Mouse (Mus musculus) ES-Bruce4 (cell line): ENCODE data around the gene Pkn2. TPM values are rescaled to one million over a fixed set of nuclear protein-coding genes. Genes with fewer than 3 reads are reported as not detected.

Experiments used
- H3K27ac ChIP-seq: 2 replicates; pipeline ENCODE4 v1.5.1; 2012; ENCODE audit warnings: low read length, inconsistent platforms; ENCODE audit not compliant: insufficient read depth
- H3K27me3 ChIP-seq: 2 replicates; pipeline ENCODE4 v1.6.1; 2012; ENCODE audit warnings: mild to moderate bottlenecking, low read length, inconsistent platforms; ENCODE audit not compliant: control insufficient read depth, poor library complexity, insufficient read depth, severe bottlenecking
- H3K36me3 ChIP-seq: 2 replicates; pipeline ENCODE4 v1.6.1; 2012; ENCODE audit warnings: inconsistent platforms, mild to moderate bottlenecking, low read length, moderate library complexity; ENCODE audit not compliant: control insufficient read depth, poor library complexity, insufficient read depth, severe bottlenecking
- H3K4me1 ChIP-seq: one replicate; pipeline ENCODE4 v1.8.1; 2011; ENCODE audit warnings: low read length; ENCODE audit not compliant: control insufficient read depth, insufficient read depth
- H3K4me3 ChIP-seq: 2 replicates; pipeline ENCODE4 v1.5.1; 2011; ENCODE audit warnings: low read depth, mild to moderate bottlenecking, low read length
- H3K9ac ChIP-seq: 2 replicates; pipeline ENCODE4 v1.6.1; 2012; ENCODE audit warnings: low read depth, mild to moderate bottlenecking, inconsistent platforms; ENCODE audit not compliant: poor library complexity, severe bottlenecking
- H3K9me3 ChIP-seq: replicated peaks from 2 replicates; pipeline ENCODE4 v1.6.1; 2012; ENCODE audit warnings: mild to moderate bottlenecking, low read length, inconsistent platforms; ENCODE audit not compliant: control insufficient read depth, poor library complexity, insufficient read depth, severe bottlenecking
- CTCF ChIP-seq: IDR thresholded peaks from one replicate; pipeline ENCODE4 v1.8.1; 2011; ENCODE audit warnings: low read depth, low read length
- EP300 ChIP-seq: IDR thresholded peaks from 2 replicates; pipeline ENCODE4 v1.6.1; 2011; ENCODE audit warnings: low read depth, low read length; ENCODE audit not compliant: insufficient read depth
- POLR2A ChIP-seq: IDR thresholded peaks from one replicate; pipeline ENCODE4 v1.8.1; 2011; ENCODE audit warnings: low read length; ENCODE audit not compliant: insufficient read depth
- polyA plus RNA-seq: library from polyadenylated mRNA; stranded (reverse); fragments of >200 nt; gene quantifications from 2 replicates; pipeline ENCODE4 v1.2.4, GENCODE M21; 2011; ENCODE audit warnings: low read depth; ENCODE audit not compliant: missing spikeins, insufficient read depth, insufficient read length

Gene Pkn2
- polyA plus RNA-seq, 1 experiment, result 108 TPM

DNA sequence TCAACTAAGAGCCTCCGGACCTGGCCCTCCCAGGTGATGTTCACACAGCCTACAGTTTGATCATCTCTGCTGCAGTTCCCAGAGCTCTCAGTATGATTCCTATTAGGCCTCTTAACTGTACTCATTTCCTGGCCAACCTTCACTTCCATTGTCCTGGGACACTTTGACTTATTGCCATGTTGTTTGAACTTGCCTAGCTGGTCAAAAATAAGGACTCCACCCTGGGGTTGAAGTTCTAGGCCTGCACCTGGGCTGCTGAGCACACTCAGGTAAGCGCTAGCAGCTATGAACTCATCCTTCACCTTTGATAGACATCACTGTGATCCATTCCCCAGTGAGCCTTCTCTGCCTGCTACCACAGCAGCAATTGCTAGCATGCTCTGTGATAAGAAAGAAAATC lies 136.7 kb downstream of the Pkn2 start:
- Histone ChIP-seq H3K27ac (no peak overlapping the region), H3K4me3 (no peak overlapping the region), H3K4me1 (no peaks in the 10 kb centered on the region), H3K9me3 (no peaks in the 10 kb centered on the region), H3K9ac (no peak overlapping the region), H3K27me3 (no peaks in the 10 kb centered on the region), H3K36me3 (no peaks in the 10 kb centered on the region)
- TF ChIP-seq POLR2A (no peak), CTCF (no peak), EP300 (no peak)

DNA sequence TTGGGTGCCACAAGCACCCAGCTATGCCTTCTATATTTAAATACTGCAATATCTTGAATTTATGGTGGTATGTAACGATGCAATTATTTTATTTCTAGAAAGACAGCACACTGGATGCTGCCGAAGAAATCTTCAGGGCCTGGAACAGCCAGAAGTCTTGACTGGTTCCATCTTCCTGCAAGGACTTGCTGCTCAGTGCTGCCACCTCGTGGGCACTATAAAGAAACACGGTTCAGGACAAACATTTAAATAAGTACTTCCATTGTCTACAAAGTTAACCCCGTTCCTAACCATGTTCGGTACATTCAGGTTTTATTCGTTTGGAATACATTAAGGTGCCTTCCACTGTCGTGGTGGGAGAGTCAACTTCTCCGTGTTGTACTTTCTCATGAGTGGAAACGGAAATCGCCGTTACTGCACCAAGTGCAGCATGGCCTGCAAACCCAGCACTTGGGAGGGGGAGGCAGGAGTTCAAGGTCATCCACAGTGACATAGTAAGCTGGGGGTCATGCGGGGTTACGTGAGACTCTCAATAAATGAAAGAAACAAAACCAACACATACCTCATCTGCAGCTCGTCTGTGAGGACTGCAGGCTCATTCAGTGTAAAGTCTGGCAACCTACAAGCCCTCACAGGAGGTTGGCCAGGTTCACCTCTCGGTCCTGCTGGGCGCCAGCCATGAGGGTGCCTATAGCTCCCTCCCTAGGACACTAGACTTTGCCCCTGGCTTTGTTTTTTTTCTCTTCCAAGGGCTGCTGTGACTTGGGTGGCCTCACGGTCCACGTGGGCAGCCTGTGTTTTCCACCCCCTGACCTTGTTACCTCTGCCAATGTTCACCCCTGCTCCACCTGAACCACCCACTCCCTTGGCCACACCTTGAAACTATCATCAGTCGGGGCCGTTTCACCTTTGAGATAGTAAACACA lies 137.6 kb downstream of the Pkn2 start:
- H3K4me1 ChIP-seq, result no peaks in the 10 kb centered on the region
- no peaks in the 10 kb centered on the region for H3K36me3 ChIP-seq
- TF ChIP-seq POLR2A, result no peak
- no peak for TF ChIP-seq EP300
- TF ChIP-seq CTCF, result peak; percentile 70
- H3K27ac ChIP-seq, result no peak overlapping the region
- no peaks in the 10 kb centered on the region for H3K27me3 ChIP-seq
- no peaks in the 10 kb centered on the region for H3K9me3 ChIP-seq
- no peak overlapping the region for H3K9ac ChIP-seq
- 0 out of 2 replicates have a peak overlapping the region, but pooled peaks have one; percentile 14 for H3K4me3 ChIP-seq

Other genes starting within 250 kb of the Pkn2 start
- 7.9 and 14.4 TPM in 2 replicates for gene Kyat3, start 181.0 kb downstream of the Pkn2 start, polyA plus RNA-seq
- 47.1 and 48.8 TPM in 2 replicates for gene Gtf2b, start 117.0 kb downstream of the Pkn2 start, polyA plus RNA-seq